Mouse (Mus musculus) embryonic facial prominence, embryonic 10.5 days (tissue): ENCODE data around the gene Lrrc27. TPM values are rescaled to one million over a fixed set of nuclear protein-coding genes. Genes with fewer than 3 reads are reported as not detected.

Experiments used
- DNase-seq: peaks from one replicate; pipeline ENCODE4 v3.0.0-alpha.2; 2017; ENCODE audit warnings: low spot score
- H3K27ac ChIP-seq: fragments of 300-500 bp; sonication (generic); replicated peaks from 2 replicates; pipeline ENCODE4 v1.5.1; 2016; ENCODE audit warnings: mild to moderate bottlenecking
- H3K27me3 ChIP-seq: fragments of 300-500 bp; sonication (generic); replicated peaks from 2 replicates; pipeline ENCODE4 v1.6.1; 2016; ENCODE audit warnings: low read depth, mild to moderate bottlenecking; ENCODE audit not compliant: poor library complexity, severe bottlenecking
- H3K36me3 ChIP-seq: fragments of 300-500 bp; sonication (generic); replicated peaks from 2 replicates; pipeline ENCODE4 v1.6.1; 2016; ENCODE audit warnings: mild to moderate bottlenecking, moderate library complexity
- H3K4me1 ChIP-seq: fragments of 300-500 bp; sonication (generic); 2 replicates; pipeline ENCODE4 v1.6.1; 2016
- H3K4me3 ChIP-seq: fragments of 300-500 bp; sonication (generic); 2 replicates; pipeline ENCODE4 v1.5.1; 2016; ENCODE audit warnings: mild to moderate bottlenecking, moderate library complexity
- H3K9me3 ChIP-seq: fragments of 300-500 bp; sonication (generic); 2 replicates; pipeline ENCODE4 v1.6.1; 2016; ENCODE audit warnings: mild to moderate bottlenecking
- WGBS: fragments of 180-500 bp; shearing (Covaris S2); methylation state at CpG from one replicate; pipeline ENCODE4 v1.1.7; 2016; 5-methylcytosine and 5-hydroxymethylcytosine counted together
- polyA plus RNA-seq: library from polyadenylated mRNA; unstranded; fragments of >200 nt; fragmentation: Nextera tagmentation; extraction: Ambion mirVana; gene quantifications from 2 replicates; pipeline ENCODE4 v1.2.1, GENCODE M21; 2016

Gene Lrrc27
- polyA plus RNA-seq, 1 experiment from 2014 or later, result 4.6 TPM

DNA sequence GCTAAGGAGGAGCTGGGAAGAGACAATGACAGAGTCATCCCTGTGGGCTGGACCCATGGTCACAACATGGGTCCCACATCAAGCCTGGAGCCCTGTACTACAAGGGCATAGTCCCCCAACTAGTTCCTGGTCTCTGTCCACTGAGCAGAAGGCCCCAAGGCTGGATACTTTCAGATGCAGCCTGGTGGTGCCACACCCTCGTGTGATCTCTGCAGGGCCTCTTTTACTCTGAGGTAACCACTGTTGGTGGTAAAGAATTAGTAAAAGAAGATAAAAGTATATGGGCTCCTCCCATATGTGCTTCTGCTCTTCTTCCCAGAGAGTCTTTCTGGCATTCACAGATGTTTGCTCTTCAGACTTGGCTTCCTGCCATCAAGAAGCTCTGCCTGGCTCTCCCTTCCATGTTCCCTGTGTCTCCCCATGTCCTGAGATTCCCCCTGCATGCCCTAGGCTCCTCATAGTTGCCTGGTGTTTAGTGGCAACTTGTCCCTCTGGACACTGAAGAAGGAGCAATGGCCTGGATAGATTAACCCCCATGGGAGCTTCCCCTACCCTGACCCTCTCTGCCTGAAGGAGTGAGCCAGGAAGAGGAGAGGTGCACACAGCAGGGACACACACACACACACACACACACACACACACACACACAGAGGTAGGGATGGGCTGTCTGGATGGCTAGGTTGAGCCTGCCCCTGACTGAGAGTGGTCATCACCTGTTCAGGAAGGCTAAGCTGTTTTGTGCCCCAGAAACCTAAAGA is 60.0 kb downstream of the Lrrc27 start:
- Histone ChIP-seq H3K9me3 (no peaks in the 10 kb centered on the region), H3K4me1 (peaks cover 40% of the 10 kb centered on the region), H3K27me3 (no peaks in the 10 kb centered on the region), H3K27ac (peak overlapping the region; percentile 52), H3K36me3 (no peaks in the 10 kb centered on the region; the same call in 1 of the 2 replicates), H3K4me3 (no peak overlapping the region)
- no peak for DNase-seq
- WGBS, result 62% methylated on average over 1 of the region's 1 CpGs

DNA sequence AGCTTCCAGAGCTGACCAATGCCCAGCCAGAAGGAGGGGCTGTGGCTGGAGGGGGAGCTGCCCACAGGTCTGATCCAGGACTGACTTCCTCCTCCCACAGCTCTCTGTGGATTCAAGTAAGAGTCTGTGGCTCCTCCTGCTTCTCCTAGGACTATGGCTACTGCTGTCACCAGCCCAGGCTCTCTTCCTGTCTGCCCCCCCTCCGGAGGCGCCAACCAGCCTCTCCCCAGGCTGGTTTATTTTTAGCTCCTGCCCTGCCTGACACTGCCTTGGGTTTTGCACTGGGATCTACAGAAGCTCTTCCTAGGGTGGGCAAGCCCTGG is 60.6 kb downstream of the Lrrc27 start:
- Histone ChIP-seq H3K36me3 (no peaks in the 10 kb centered on the region; the same call in 1 of the 2 replicates), H3K4me3 (no peak overlapping the region), H3K9me3 (no peaks in the 10 kb centered on the region), H3K4me1 (peaks cover 40% of the 10 kb centered on the region), H3K27me3 (no peaks in the 10 kb centered on the region), H3K27ac (peak overlapping the region; percentile 52)
- WGBS, result 57% methylated on average over 2 of the region's 2 CpGs
- no peak for DNase-seq

DNA sequence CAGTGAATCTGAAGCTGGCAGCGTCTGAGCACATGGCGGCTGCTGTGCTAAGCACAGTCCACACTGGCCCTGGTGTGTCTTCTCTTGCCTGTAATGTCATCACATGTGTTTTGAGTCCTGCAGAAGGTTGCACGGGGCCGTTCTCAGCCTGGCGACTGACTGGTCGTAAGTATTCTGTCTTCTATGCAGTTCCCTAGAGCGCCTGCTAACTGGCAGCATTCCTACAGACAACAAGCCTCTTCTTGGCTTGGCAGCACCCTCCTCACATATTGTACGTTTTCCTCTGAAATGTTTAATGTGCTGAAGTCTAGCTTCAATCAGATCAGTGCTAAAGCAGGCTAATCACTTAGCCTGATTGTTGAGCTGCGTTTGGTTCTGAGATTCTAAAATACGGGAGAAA is 62.8 kb downstream of the Lrrc27 start:
- H3K36me3 ChIP-seq, result no peaks in the 10 kb centered on the region
- 76% methylated on average over 10 of the region's 10 CpGs for WGBS
- DNase-seq, result no peak
- H3K9me3 ChIP-seq, result no peaks in the 10 kb centered on the region
- H3K27me3 ChIP-seq, result no peaks in the 10 kb centered on the region
- H3K4me1 ChIP-seq, result peaks cover 53% of the 10 kb centered on the region
- no peak overlapping the region for H3K4me3 ChIP-seq
- peak overlapping the region; percentile 8; the same call in 1 of the 2 replicates for H3K27ac ChIP-seq

DNA sequence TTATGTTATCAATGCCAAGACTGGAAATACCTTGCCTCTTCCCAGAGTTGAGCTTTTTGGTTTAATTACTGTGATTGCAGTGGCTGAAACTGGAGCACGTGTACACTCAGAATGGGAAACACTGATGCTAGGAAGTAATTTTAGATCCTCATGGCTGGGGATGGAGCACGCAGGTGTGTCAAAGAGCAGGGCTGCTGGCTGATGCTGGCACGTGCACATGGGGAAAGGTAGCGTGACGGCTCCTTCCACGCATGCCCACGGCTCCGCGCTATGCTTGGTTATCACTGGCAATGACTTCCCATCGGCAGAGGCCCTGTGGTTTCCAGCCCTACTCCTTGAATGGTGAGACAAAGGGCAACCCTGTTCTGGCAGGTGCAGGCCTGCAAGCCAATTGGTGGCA is 63.4 kb downstream of the Lrrc27 start:
- DNase-seq, result no peak
- H3K27ac ChIP-seq, result no peak overlapping the region
- H3K9me3 ChIP-seq, result no peaks in the 10 kb centered on the region
- 87% methylated on average over 10 of the region's 10 CpGs for WGBS
- no peaks in the 10 kb centered on the region for H3K27me3 ChIP-seq
- H3K36me3 ChIP-seq, result no peaks in the 10 kb centered on the region
- no peak overlapping the region for H3K4me3 ChIP-seq
- H3K4me1 ChIP-seq, result peaks cover 58% of the 10 kb centered on the region

DNA sequence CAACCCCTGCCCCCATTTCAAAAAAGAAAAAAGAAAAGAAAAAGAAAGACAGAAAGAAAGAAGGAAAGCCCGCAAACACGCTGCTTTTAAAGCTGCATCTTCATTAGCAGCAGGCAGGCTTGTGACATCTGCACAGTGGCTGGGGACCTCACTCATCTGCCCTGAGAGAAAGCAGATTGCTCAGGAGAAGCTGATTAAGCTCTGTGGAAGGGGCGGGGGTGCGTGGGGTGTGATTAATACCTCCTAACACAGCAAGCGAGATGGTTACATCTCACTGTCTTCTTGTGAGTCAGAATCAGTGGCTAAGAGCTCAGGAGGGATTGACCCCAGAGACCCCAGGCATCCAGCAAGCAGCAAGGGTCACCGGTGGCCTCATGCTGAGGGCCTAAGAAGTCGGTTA is 64.7 kb downstream of the Lrrc27 start:
- 84% methylated on average over 7 of the region's 7 CpGs for WGBS
- Histone ChIP-seq H3K36me3 (no peaks in the 10 kb centered on the region), H3K27ac (no peak overlapping the region), H3K4me3 (no peak overlapping the region), H3K27me3 (no peaks in the 10 kb centered on the region), H3K4me1 (peaks cover 55% of the 10 kb centered on the region), H3K9me3 (no peaks in the 10 kb centered on the region)
- DNase-seq, result no peak

DNA sequence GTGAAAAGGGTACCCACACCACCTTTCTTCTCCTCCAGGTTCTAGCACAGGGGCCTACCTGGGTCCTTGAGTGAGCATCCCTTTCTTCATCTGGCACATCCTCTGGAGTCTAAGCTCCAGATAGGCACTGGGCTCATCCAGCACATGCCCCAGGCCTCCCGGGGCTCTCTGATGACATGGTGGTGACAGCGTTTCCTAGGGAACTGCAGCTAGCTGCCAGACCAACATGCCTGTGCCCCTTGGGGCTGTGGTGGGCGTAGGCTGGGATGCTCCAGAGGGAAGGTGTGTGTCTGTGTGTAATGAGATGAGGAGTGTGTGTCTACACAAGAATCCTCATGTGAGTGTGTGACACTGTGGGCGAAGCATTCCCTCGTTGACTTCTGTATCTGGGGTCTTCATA is 66.8 kb downstream of the Lrrc27 start:
- WGBS, result 81% methylated on average over 5 of the region's 5 CpGs
- peaks cover 57% of the 10 kb centered on the region for H3K4me1 ChIP-seq
- no peaks in the 10 kb centered on the region for H3K36me3 ChIP-seq
- H3K4me3 ChIP-seq, result no peak overlapping the region
- H3K27ac ChIP-seq, result 0 out of 2 replicates have a peak overlapping the region, but pooled peaks have one; percentile 4
- no peak for DNase-seq
- no peaks in the 10 kb centered on the region for H3K27me3 ChIP-seq
- H3K9me3 ChIP-seq, result no peaks in the 10 kb centered on the region

DNA sequence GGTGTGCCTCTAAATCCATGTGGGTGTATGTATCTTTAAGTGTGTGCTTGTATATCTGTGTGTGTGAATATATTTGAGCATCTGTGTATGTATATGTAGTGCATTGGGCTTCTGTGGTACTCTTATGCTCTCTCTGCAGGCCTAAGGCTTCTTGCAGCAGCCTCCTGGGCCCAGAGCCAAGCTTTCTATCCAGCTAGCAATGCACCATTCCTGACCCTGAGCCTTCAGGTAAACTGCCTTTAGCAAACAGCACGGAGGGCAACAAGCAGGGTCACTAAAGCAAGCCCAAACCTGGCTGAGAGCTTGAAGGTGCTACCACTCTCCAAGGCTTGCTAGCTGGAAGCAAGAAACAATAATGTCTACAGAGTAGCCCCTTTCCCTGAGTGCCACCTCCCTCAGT is 67.3 kb downstream of the Lrrc27 start:
- Histone ChIP-seq H3K36me3 (no peaks in the 10 kb centered on the region), H3K4me1 (peaks cover 59% of the 10 kb centered on the region), H3K9me3 (no peaks in the 10 kb centered on the region), H3K27me3 (no peaks in the 10 kb centered on the region), H3K4me3 (no peak overlapping the region), H3K27ac (peak overlapping the region; percentile 65; the same call in 1 of the 2 replicates)
- DNase-seq, result no peak
- WGBS, result 74% methylated on average over 1 of the region's 1 CpGs

DNA sequence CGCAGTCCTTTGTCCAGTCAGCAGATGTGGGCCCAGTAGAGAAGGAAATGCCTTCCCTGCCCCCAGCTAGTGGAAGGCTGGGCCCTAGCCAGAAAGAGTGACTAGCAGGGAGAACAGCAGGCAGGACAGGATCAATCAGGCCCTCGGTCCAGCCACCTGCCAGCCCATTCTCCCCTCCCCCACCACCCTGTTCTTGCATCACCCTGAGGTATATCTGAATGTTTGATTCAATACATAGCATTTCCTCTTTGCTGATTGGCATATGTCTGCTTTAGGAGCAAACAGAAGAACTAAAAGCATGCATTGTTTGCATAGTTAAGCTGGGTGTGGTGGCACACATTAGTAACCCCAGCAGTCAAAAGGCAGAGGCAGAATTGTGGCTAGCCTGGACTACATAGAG is 68.4 kb downstream of the Lrrc27 start:
- DNase-seq, result no peak

DNA sequence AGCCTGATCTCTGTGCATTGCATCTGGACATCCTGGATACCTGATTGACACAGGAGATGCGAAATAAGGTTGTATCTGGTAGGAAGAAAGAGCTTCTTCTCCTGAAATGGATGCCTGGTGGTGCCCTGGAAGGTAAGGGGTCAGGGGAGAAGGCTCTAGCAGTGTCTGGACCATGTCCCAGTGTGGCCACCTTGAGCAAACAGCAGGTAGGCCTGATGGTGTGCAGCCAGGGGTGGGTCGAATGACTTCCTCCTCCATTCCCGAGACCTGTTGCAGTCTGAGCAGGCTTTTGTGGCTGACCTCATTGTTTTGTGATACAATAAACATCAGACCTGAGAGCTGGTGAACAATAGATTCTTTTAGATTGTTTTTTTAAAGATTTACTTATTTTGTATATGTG is 69.2 kb downstream of the Lrrc27 start:
- DNase-seq, result no peak
- no peak overlapping the region for H3K27ac ChIP-seq
- 83% methylated on average over 3 of the region's 3 CpGs for WGBS
- no peak overlapping the region for H3K4me3 ChIP-seq
- H3K27me3 ChIP-seq, result no peaks in the 10 kb centered on the region
- H3K36me3 ChIP-seq, result no peaks in the 10 kb centered on the region
- no peaks in the 10 kb centered on the region for H3K9me3 ChIP-seq
- H3K4me1 ChIP-seq, result peaks cover 45% of the 10 kb centered on the region

More for the DNA sequence above, 68.4 kb downstream of the Lrrc27 start:
- Histone ChIP-seq H3K4me3 (no peak overlapping the region), H3K27ac (peak overlapping the region; percentile 65), H3K27me3 (no peaks in the 10 kb centered on the region), H3K4me1 (peaks cover 48% of the 10 kb centered on the region), H3K36me3 (no peaks in the 10 kb centered on the region), H3K9me3 (no peaks in the 10 kb centered on the region)
- 38% methylated on average over 2 of the region's 2 CpGs for WGBS

DNA sequence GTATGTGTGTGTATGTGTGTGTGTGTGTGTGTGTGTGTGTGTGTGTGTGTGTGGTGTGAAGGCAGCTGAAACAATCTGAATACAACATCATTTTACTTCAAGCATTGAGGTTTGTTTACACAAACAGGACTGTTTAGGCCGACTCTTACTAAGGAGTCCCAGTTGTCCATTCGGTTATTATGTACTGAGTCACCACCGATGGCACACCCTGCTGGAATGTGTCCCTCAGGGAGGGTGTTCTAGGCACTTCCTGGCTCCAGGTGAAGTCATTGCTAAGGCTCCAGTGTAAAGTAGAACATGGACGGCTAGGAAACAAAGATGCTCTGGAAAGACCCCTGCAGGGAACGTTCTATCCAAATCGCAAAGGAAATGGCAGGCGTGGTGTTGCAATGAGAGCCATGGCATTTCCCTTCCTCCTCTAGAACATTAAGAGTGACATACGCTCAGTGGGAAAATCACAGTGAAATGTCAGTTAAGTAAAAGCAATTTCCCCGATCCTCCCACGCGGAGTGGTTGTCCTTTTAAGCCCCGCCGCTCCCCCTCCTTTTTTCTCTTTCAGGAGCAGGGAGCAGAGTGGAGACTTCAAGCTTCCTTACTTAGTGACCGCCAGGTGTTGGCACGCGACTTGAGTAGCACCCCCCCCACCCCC is 72.6 kb downstream of the Lrrc27 start:
- H3K27me3 ChIP-seq, result no peaks in the 10 kb centered on the region
- no peaks in the 10 kb centered on the region for H3K36me3 ChIP-seq
- no peak overlapping the region for H3K4me3 ChIP-seq
- H3K4me1 ChIP-seq, result peaks cover 34% of the 10 kb centered on the region
- H3K9me3 ChIP-seq, result no peaks in the 10 kb centered on the region
- H3K27ac ChIP-seq, result no peak overlapping the region
- no peak for DNase-seq
- WGBS, result 82% methylated on average over 16 of the region's 16 CpGs

DNA sequence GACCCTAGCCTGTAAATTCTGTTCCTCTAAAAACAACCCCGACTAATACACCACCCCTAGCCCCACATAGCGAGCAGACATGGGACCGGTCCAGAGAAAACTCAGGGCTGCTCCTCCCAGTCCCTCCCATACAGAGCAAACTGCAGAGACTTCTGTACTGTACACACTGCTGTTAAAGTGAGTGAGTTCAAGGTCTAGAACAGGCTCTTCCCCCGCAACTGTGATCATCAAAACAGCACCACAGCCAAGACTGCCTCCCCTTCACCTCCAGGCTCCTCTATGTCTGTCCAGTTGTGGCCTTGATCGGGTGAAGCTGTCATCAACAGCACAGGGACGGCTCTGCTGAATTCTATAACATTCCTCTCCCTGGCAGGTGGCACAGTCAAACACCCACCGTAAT is 75.8 kb downstream of the Lrrc27 start:
- Histone ChIP-seq H3K4me3 (no peak overlapping the region), H3K27me3 (no peaks in the 10 kb centered on the region), H3K9me3 (no peaks in the 10 kb centered on the region), H3K4me1 (peaks cover 13% of the 10 kb centered on the region), H3K27ac (no peak overlapping the region), H3K36me3 (no peaks in the 10 kb centered on the region)
- 90% methylated on average over 7 of the region's 7 CpGs for WGBS
- no peak for DNase-seq
